Mouse (Mus musculus) forebrain, embryonic 14.5 days (tissue): ENCODE results near the gene Scyl3. TPM values are rescaled to one million over a fixed set of nuclear protein-coding genes. Genes with fewer than 3 reads are reported as not detected.

ENCODE experiments used
- ATAC-seq: fragments of 200-750 bp; cut with Nextera tagmentation; 2 replicates; pipeline ENCODE4 v1.8.0; 2017; ENCODE audit warnings: mild to moderate bottlenecking, moderate library complexity
- DNase-seq: peaks from one replicate; pipeline ENCODE4 v3.0.0-alpha.2; 2015; ENCODE audit warnings: low spot score
- H3K27ac ChIP-seq: fragments of 300-500 bp; sonication (generic); 2 replicates; pipeline ENCODE4 v1.5.1; 2014; ENCODE audit warnings: low read depth, mild to moderate bottlenecking, control low read depth, low read length, moderate library complexity
- H3K27me3 ChIP-seq: fragments of 300-500 bp; sonication (generic); replicated peaks from 2 replicates; pipeline ENCODE4 v1.6.1; 2014; ENCODE audit warnings: low read length, control low read depth, mixed read lengths; ENCODE audit not compliant: control insufficient read depth, insufficient read depth
- H3K36me3 ChIP-seq: fragments of 300-500 bp; sonication (generic); 2 replicates; pipeline ENCODE4 v1.6.1; 2014; ENCODE audit warnings: low read length, control low read depth; ENCODE audit not compliant: control insufficient read depth, insufficient read depth
- H3K4me1 ChIP-seq: fragments of 300-500 bp; sonication (generic); 2 replicates; pipeline ENCODE4 v1.6.1; 2014; ENCODE audit warnings: antibody characterized with exemption, low read length, control low read depth; ENCODE audit not compliant: control insufficient read depth, insufficient read depth
- H3K4me2 ChIP-seq: fragments of 300-500 bp; sonication (generic); 2 replicates; pipeline ENCODE4 v1.6.1; 2014; ENCODE audit warnings: mild to moderate bottlenecking, control low read depth, low read length
- H3K4me3 ChIP-seq: fragments of 300-500 bp; sonication (generic); 2 replicates; pipeline ENCODE4 v1.5.1; 2014; ENCODE audit warnings: low read depth, low read length, control low read depth
- H3K9ac ChIP-seq: fragments of 300-500 bp; sonication (generic); 2 replicates; pipeline ENCODE4 v1.6.1; 2014; ENCODE audit warnings: mild to moderate bottlenecking, low read length, control low read depth, moderate library complexity
- H3K9me3 ChIP-seq: fragments of 300-500 bp; sonication (generic); replicated peaks from 2 replicates; pipeline ENCODE4 v1.6.1; 2016; ENCODE audit warnings: low read length, control low read depth, mixed read lengths; ENCODE audit not compliant: control insufficient read depth
- WGBS: fragments of 180-500 bp; shearing (Covaris S2); extraction: QIAGEN DNeasy Blood & Tissue Kit; methylation state at CpG from one replicate; pipeline ENCODE4 v1.1.7; 2014; 5-methylcytosine and 5-hydroxymethylcytosine counted together
- polyA plus RNA-seq: library from polyadenylated mRNA; unstranded; fragments of >200 nt; fragmentation: Nextera tagmentation; extraction: Ambion mirVana; gene quantifications from 2 replicates; pipeline ENCODE4 v1.2.1, GENCODE M21; 2014

Scyl3 gene
- polyA plus RNA-seq, result 17.1 and 17.5 TPM in 2 replicates

- Histone ChIP-seq H3K4me3 (peak within 1 kb of the TSS; percentile 92), H3K4me1 (peaks cover 6% of the 10 kb centered on the region; the same call in 1 of the 2 replicates), H3K27me3 (no peaks in the 10 kb centered on the region), H3K9me3 (no peaks in the 10 kb centered on the region), H3K36me3 (peaks cover 4% of the 10 kb centered on the region), H3K4me2 (peak within 1 kb of the TSS; percentile 77), H3K9ac (peak within 1 kb of the TSS; percentile 93), H3K27ac (peak within 1 kb of the TSS; percentile 91)
- ATAC-seq (no peak), DNase-seq (no peak)
- WGBS, result 79% methylated on average over 7 of the region's 7 CpGs
Measured at GRCm38 (mm10) chr1:163928846-163929245, at the start of gene Scyl3. Scyl3 (plus strand) TSS chr1:163929100.

- Histone ChIP-seq H3K27ac (no peak overlapping the region), H3K4me3 (no peak overlapping the region), H3K9ac (no peak overlapping the region), H3K9me3 (no peaks in the 10 kb centered on the region), H3K27me3 (no peaks in the 10 kb centered on the region), H3K36me3 (peaks cover 3% of the 10 kb centered on the region; the same call in 1 of the 2 replicates), H3K4me2 (no peak overlapping the region), H3K4me1 (no peaks in the 10 kb centered on the region)
- no peak for DNase-seq
- no peak for ATAC-seq
Measured at GRCm38 (mm10) chr1:163889629-163890028, 39.3 kb upstream of the Scyl3 start.

DNA sequence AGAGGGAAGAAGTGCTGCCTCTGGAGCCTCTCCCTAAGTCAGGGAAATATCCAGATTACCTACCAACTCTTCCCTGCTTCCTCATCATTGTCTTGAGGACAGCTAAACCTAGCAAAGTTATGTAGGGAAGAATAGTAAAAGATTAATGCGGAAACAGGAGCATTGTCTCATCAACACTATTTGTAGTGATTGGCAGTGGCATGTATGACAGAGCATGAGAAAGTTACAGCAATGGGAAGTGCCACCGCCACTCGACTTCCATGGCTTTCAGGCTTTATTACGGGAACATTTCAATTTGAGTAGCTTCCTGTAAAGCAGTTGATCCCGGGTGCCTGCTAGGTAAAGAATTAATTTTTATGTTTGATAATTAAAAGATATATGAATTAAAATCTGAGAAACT is 35.6 kb upstream of the Scyl3 start:
- DNase-seq (no peak), ATAC-seq (no peak)
- Histone ChIP-seq H3K27ac (no peak overlapping the region), H3K9ac (no peak overlapping the region), H3K9me3 (no peaks in the 10 kb centered on the region), H3K4me1 (no peaks in the 10 kb centered on the region), H3K4me3 (no peak overlapping the region), H3K36me3 (peaks cover 3% of the 10 kb centered on the region; the same call in 1 of the 2 replicates), H3K4me2 (no peak overlapping the region), H3K27me3 (no peaks in the 10 kb centered on the region)
- WGBS, result 90% methylated on average over 5 of the region's 5 CpGs

DNA sequence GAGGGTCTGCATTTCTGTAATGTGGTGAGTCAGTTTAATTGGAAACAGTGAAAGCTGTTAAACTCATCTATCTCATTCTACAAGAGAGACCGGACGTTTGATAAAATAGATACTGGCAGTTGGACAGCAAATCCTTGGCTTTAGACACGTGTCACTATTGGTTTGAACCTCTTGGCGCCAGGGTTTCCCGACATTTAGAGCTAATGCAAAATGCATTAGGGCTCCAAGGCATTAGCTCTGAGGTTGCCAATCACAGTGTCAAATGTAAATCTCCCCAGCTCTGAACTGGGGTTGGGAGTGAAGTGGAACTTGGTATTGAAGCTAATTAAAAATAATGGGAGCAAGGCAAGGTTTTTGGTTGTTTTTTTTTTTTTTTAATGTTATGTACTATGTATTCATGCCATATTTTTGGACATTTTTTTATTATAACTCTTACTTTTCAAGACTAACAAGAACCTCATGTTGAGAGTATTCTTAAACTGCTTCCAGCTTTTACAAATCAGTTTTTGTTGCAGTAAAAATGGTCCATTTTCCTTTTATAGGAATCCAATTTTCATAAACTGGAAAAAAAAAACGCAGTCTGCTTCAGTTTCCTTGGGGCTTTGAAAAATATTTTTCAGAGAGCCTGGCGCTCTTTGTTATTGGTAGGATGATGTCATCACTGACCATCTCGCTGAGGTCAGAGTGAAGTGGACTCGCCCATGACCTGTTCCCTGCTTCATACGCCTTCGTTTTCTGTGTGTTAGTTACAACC is 34.9 kb upstream of the Scyl3 start:
- H3K4me3 ChIP-seq, result no peak overlapping the region
- peaks cover 3% of the 10 kb centered on the region; the same call in 1 of the 2 replicates for H3K36me3 ChIP-seq
- no peaks in the 10 kb centered on the region for H3K9me3 ChIP-seq
- no peak overlapping the region for H3K4me2 ChIP-seq
- no peak overlapping the region for H3K27ac ChIP-seq
- DNase-seq (no peak), ATAC-seq (no peak)
- no peak overlapping the region for H3K9ac ChIP-seq
- H3K4me1 ChIP-seq, result no peaks in the 10 kb centered on the region
- WGBS, result 75% methylated on average over 11 of the region's 11 CpGs
- no peaks in the 10 kb centered on the region for H3K27me3 ChIP-seq

- H3K27me3 ChIP-seq, result no peaks in the 10 kb centered on the region
- no peak overlapping the region for H3K4me2 ChIP-seq
- no peak for ATAC-seq
- WGBS, result 53% methylated on average over 5 of the region's 5 CpGs
- DNase-seq, result no peak
- 0 out of 2 replicates have a peak, but pooled peaks cover 3% of the 10 kb centered on the region for H3K36me3 ChIP-seq
- no peaks in the 10 kb centered on the region for H3K4me1 ChIP-seq
- H3K27ac ChIP-seq, result no peak overlapping the region
- H3K9ac ChIP-seq, result no peak overlapping the region
- H3K4me3 ChIP-seq, result no peak overlapping the region
- no peaks in the 10 kb centered on the region for H3K9me3 ChIP-seq
Measured at GRCm38 (mm10) chr1:163898291-163898764, 30.6 kb upstream of the Scyl3 start.

DNA sequence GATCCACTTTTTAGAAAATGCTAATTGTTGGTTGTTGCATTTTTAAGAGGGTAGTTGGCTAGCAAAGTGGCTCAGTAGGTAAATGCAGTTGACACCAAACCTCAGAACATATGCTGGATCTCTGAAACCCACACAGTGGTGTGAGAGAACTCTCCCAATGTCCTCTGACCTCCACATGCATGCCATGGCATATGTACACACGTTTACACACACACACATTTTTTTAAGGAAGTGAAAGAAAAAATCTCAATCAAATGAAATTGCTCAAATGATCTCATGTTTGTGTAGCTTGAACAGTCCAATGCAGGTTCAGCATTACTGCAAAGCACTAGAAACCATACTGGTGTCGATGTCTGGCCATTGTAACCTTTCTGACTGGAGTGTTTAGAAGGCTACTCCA is 29.3 kb upstream of the Scyl3 start:
- H3K4me1 ChIP-seq, result no peaks in the 10 kb centered on the region
- H3K9me3 ChIP-seq, result no peaks in the 10 kb centered on the region
- no peak overlapping the region for H3K27ac ChIP-seq
- DNase-seq, result no peak
- no peak for ATAC-seq
- 90% methylated on average over 2 of the region's 2 CpGs for WGBS
- 0 out of 2 replicates have a peak, but pooled peaks cover 3% of the 10 kb centered on the region for H3K36me3 ChIP-seq
- H3K27me3 ChIP-seq, result no peaks in the 10 kb centered on the region
- H3K9ac ChIP-seq, result no peak overlapping the region
- H3K4me2 ChIP-seq, result no peak overlapping the region
- H3K4me3 ChIP-seq, result no peak overlapping the region

GRCm38 (mm10) chr1:163900168-163900567 is 28.7 kb upstream of the Scyl3 start:
- WGBS, result 84% methylated on average over 2 of the region's 2 CpGs
- ATAC-seq, result no peak
- H3K4me2 ChIP-seq, result no peak overlapping the region

GRCm38 (mm10) chr1:163903411-163903810 is 25.5 kb upstream of the Scyl3 start:
- ATAC-seq (no peak), DNase-seq (no peak)
- Histone ChIP-seq H3K4me1 (no peaks in the 10 kb centered on the region), H3K36me3 (0 out of 2 replicates have a peak, but pooled peaks cover 3% of the 10 kb centered on the region), H3K27me3 (no peaks in the 10 kb centered on the region), H3K9me3 (no peaks in the 10 kb centered on the region), H3K9ac (no peak overlapping the region), H3K27ac (no peak overlapping the region), H3K4me2 (no peak overlapping the region), H3K4me3 (no peak overlapping the region)
- 90% methylated on average over 3 of the region's 3 CpGs for WGBS

More at GRCm38 (mm10) chr1:163900168-163900567, 28.7 kb upstream of the Scyl3 start:
- Histone ChIP-seq H3K4me1 (no peaks in the 10 kb centered on the region), H3K36me3 (0 out of 2 replicates have a peak, but pooled peaks cover 3% of the 10 kb centered on the region), H3K27ac (no peak overlapping the region), H3K27me3 (no peaks in the 10 kb centered on the region), H3K9me3 (no peaks in the 10 kb centered on the region), H3K9ac (no peak overlapping the region), H3K4me3 (no peak overlapping the region)
- DNase-seq, result no peak
